Mouse (Mus musculus): ENCODE results near the gene Cacnb1.
A peak's percentile ranks its signal among the peaks of the same experiment; 100 is the strongest.

DNA sequence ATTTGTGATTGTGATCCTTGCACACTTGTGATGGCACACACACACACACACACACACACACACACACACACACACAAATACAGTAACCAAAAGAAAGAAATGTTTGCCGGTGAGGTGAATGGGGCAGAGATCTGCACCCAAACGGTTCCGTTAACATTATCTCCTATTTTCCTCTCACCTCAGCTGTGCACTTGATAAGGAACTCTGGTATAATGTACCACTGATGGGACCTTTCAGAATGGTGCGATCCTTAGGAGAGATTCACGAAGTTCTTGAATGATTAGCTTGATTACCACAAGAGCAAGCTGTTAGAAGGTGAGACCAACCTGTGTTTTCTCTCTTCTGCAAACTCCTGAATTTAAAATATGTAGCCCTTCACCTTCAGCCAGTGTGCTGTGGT lies 54.4 kb downstream of the Cacnb1 start:
- TF ChIP-seq JUND (IDR thresholded peaks at IDR 0.05; ENCODE audit: low read depth, low read length) (no peak), CHD1 (IDR thresholded peaks at IDR 0.05; ENCODE audit: low read depth, low read length) (no peak), CTCF (IDR thresholded peaks at IDR 0.05 in 2 of 3, conservative IDR thresholded peaks at IDR 0.05 in 1 of 3; ENCODE audit: control insufficient read depth in 1 of 3, insufficient read depth in 1 of 3, low read depth in 2 of 3, low read length in 3 of 3, poor library complexity in 1 of 3, severe bottlenecking in 1 of 3) (no peak), RCOR1 (IDR thresholded peaks at IDR 0.05; ENCODE audit: low read depth, low read length) (peak; percentile 25; the same call in 1 of the 2 replicates)

Data from MEL (cell line).